Mouse (Mus musculus) ovary, postnatal 10 days (tissue): ENCODE data around the gene Abhd17a.

Source experiments
- DNase-seq: peaks from one replicate; pipeline ENCODE4 v3.0.0; 2022; ENCODE audit warnings: low spot score

Abhd17a gene

GRCm38 (mm10) chr10:80576351-80577194, 13.6 kb downstream of the Abhd17a start:
- DNase-seq = no peak

GRCm38 (mm10) chr10:80575925-80576324, 14.2 kb downstream of the Abhd17a start:
- no peak for DNase-seq

DNA sequence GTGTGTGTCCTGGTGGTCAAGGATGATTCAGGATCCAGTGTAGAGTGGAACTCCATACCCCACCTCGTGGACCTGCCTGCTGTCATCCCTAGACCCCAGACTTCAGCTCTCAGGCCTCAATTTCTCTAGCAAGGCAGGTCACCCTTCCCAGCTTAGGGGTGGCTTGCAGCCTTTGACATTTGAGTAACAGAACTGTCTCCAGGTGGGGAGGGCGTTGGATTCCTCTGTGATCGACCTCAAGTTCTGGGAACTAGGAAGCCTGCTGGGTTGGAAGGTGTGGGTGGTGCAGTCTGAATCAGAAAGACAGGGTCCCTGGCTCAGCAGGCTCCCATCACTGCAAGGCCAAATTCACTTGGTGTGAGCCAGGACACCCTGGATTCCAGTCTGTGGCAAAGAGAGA, 15.2 kb downstream of the Abhd17a start:
- DNase-seq = no peak

- no peak for DNase-seq
Observed at GRCm38 (mm10) chr10:80573944-80574343, 16.2 kb downstream of the Abhd17a start.

GRCm38 (mm10) chr10:80572477-80572876, 17.7 kb downstream of the Abhd17a start:
- DNase-seq = no peak

DNA sequence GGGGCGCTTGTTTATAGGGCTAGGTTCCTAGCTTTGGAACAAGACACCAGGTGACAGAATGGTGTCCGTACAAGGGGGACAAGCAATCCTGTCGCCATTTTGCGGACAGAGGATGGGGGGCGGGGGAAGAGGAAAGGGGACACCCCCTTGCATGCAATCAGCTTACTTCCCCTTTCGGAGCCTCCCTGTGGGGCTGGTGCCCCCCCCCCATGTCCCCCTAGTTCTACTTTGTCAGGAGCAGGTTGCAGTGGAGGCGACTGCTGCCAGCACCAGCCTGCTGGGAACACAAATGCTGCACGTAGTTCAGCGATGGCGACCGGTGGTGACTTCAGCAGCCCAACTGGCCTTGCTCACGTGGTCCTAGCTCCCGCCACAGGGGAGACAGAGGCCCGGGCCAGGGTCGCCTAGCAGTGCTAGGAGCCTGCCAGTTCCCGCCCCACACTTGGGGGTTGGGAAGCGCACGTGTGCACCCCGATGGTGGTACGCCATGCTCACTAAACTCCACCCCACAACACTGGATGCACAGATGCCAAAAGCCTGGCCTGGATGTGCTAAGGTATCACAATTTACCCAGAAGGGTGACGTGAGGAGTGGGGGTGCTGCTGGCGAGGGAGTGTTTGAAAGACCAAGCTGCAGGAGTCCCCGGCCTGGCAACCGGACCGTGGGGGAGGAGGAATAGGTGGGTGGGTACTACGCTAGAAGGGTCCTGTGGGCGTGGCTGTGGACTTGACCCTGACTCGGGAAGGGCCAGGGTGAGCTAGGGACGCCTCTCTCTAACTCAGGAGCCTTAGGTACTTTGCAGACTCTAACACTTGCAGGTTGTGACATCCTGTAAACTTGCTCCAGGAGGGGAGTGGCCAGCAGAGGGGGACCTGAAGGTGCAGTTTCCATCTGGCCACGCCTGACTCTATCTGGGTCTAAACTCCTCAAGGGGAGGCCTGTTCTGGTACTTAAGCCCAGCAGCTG, 19.0 kb downstream of the Abhd17a start:
- no peak for DNase-seq

DNA sequence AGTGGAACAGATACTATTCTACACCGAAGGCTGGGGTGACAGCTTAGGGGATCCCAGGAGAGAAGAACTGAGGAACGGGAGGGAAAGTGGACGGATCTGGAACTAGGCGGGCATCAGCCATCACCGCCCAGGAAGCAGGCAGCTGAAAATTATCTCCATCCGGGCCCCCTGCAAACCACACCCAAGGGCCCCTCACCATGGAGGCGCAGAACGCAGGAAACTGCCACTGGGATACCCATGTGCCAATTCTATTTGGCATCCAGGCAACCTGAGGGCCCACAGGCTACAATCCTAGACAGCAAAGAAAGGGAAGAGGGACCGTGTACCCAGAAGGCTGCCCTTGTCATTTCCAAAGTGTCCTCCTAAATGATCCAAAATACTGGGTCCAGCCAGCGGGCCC, 19.7 kb downstream of the Abhd17a start:
- no peak for DNase-seq

- DNase-seq = no peak
Observed at GRCm38 (mm10) chr10:80569664-80570066, 20.5 kb downstream of the Abhd17a start.

DNA sequence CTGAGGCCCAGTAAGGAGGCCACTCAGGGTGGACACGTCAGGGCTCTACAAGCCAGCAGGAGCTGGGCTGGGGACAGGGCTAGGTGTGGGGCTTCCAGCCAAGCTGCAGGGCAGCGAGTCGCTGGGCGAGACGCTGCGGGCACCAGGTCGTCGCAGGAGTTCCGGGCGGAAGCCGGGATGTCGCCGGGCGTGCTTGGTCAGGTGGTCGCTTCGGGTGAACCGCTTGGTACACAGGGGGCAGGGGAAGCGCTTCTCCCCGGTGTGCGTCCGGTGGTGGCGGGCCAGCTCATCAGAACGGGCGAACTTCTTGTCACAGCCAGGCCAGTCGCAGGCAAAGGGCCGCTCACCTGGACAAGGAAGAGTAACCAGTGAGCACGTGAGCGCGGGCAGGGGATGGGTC, 21.3 kb downstream of the Abhd17a start:
- DNase-seq = no peak

GRCm38 (mm10) chr10:80566375-80567092, 23.6 kb downstream of the Abhd17a start:
- peak; percentile 74 for DNase-seq

DNA sequence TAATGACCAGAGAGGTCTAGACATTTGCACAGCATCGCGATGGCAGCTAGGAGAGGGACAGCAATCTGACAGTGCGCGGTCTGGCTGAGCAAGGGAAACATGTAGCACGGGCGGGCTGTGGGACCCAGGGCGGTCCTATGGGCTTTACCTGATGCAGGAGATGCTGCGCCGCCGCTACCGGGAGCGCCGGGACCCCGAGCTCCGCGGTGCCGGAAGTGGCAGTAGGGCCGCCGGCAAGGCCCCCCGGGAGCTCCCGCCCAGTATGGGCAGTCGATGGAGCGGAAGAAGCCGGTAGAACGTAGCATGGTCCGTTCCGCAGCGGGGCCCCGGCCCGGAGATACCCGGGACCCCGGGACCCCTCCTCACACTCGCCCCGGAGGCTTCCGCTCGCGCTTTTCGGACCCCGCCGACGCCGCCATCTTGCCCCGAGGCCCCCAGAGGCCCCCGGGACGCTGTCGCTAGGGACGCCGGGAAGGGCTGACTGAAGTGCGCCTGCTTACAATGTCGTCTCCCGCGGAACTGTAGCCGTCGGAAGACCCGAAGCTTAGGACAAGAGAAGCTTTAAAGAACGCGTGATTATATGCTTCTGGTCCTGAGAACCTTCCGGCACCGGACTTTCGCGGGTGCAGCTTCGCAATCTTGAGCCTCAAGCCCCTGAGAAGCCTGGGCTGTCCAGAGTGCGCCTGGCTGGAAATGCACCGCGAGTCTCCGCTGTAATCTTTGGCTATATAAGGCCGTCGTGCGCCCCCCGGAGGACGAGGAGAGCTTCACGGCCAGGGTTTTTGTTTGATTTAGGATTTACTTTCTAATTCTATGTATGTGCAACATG, 28.8 kb downstream of the Abhd17a start, which contains the start of gene Rexo1:
TSS of gene Rexo1 (minus strand) at position 445 of the 829 bp plus-strand sequence.
- DNase-seq = peak; percentile 83

GRCm38 (mm10) chr10:80560621-80561020, 29.5 kb downstream of the Abhd17a start:
- DNase-seq = no peak

DNA sequence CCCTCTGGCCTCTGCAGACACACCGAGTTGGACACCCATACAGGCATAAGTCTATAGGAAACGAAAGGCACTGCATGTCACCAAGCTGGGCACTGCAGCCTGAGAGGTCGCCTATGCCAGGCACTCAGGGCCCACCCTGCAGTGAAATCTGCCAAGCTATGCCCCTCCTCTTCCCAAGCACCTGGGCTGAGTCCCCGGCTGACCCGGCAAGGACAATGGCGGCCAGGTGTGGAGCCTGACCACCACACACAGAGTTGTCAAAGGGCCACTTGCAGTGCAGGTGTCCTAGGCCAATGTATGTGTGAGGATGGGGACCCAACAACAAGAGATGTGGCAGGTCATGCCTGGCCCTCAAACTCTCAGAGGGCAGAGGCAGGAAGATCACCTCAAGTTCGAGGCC, 30.7 kb downstream of the Abhd17a start:
- no peak for DNase-seq

GRCm38 (mm10) chr10:80557346-80557965, 32.7 kb downstream of the Abhd17a start:
- DNase-seq = peak; percentile 69

GRCm38 (mm10) chr10:80553997-80554396, 36.1 kb downstream of the Abhd17a start:
- DNase-seq = no peak

DNA sequence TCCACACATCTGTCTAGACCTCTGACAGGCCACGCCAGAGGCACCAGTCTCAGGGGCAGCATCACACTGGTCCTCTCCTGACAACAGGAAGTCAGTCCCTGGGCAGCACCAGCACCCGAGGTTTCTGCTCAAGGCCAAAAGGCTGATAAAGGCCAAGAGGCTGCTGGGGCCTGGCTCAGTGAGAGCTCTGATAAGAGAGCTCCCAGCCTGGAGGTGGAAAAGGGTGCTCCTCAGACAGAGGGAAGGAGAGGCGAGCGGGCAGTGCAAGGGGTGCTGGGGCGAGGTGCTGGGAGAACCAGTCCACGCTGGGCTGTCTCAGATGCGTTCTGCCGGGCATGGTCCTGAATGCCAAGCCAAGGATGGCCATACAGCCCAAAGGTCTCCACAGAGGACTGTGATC, 36.6 kb downstream of the Abhd17a start:
- no peak for DNase-seq

GRCm38 (mm10) chr10:80552364-80552763, 37.8 kb downstream of the Abhd17a start:
- DNase-seq = no peak

DNA sequence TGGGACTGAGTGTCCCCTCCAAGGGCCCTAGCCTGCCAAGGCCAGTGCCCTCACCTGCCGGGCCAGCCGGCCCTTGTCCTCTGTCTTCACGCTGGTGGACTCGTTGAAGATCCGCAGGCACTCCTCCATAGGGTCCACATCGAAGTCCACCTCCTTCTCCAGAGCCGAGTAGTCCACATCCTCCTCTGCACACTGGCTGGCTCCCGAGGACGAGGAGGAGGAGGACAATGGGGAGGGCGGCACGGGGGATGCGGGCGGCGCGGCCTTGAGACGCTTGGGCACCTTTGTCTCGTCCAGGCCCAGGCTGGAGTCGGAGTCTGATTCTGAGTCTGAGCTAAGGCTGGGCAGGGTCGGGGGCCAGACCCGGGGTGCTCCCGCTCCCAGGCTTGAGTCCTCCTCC, 40.9 kb downstream of the Abhd17a start:
- no peak for DNase-seq

- DNase-seq = peak; percentile 46
Observed at GRCm38 (mm10) chr10:80548428-80549006, 41.6 kb downstream of the Abhd17a start.

DNA sequence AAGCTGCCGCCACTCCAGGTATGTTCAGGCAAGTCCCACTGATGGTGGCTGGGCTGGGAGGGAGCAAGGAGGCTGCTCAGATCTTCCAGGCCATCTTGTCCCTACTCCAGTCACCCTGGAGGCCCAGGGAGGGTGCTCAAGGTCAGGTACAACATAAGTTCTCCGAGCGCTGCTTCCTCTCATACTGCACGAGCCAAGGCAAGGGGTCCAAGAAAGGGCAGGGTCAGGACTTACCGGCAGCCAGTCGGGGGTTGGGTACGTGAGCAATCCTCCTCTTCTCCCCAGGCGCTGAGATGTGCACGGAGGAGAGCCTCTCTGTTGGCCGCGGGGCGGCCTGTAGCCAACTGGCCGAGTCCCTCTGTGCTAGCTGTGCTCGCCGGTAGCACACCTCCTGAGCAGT, 42.6 kb downstream of the Abhd17a start:
- no peak for DNase-seq
